Mouse (Mus musculus): ENCODE measurements around the gene Sppl2c.

DNA sequence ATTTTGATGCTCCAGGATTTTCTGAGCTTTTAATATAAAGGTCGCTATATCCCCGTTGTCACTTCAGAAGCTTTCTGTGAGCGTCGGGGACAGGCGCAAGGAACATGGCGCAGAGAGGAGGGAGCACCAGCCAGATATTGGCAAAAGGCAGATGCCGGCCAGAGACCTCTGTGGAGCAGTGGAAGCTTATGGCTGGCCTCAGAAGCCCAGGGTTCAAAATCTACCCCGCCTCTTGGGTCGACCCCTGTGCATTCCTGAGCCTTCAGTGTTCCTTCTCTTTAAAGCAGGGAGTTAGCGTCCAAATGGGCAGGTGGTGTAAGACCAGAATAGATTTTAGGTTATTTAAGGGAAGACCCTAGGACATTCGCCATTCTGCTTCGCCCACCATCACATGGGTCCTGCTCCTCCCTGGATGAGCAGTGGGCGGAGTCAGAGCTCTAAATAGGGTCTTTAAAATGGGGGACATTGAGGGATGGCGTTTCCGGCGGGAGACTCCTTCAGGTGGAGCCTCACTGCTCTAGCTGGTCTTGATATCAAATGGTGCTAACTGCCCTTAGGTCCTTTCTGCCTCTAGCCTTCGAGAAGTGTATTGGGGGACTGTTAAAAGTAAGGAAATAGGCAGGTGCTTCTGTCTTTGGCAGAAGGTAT lies 27.7 kb upstream of the Sppl2c start:
- TF ChIP-seq HCFC1 (IDR thresholded peaks at IDR 0.05; ENCODE audit: low read depth, low read length), result no peak
- TF ChIP-seq NELFE (IDR thresholded peaks at IDR 0.05; ENCODE audit: low read depth, low read length), result no peak
- TF ChIP-seq TCF12 (IDR thresholded peaks at IDR 0.05; ENCODE audit: low read depth, low read length), result no peak
- no peak for TF ChIP-seq MAZ (IDR thresholded peaks at IDR 0.05; ENCODE audit: low read depth, low read length)
- TF ChIP-seq CTCF (conservative IDR thresholded peaks at IDR 0.05 in 1 of 2, IDR thresholded peaks at IDR 0.05 in 1 of 2; ENCODE audit: low read depth in 2 of 2, low read length in 2 of 2), result no peak
